Comparison of ENCODE assay signal across 9 mouse cellular contexts in genomic region chr17:50993294-50993993, GRCm38 (mm10).
DNase-seq lines count a peak whose midpoint lies in the region; ATAC-seq and TF ChIP-seq lines count a peak whose summit lies in the region.
"Had no signal": no experiment of that assay in that cellular context is flagged by ENCODE, and none has a peak within 500 bp of the region (broad histone marks: within the 10 kb centered on the region; RNA-seq: fewer than 3 reads in every experiment).

No protein-coding gene starts in this region.

- H3K9me3 ChIP-seq in heart, embryonic 11.5 days (replicated peaks; ENCODE audit: control insufficient read depth, low read length) = peaks cover 5% of the 10 kb centered on the region; the same call in 1 of the 2 replicates
- peaks cover 6% of the 10 kb centered on the region; the same call in 1 of the 2 replicates for H3K9me3 ChIP-seq in forebrain, embryonic 10.5 days

- no peak overlapping the region for H3K4me3 ChIP-seq in heart, adult 2 months
- H3K4me3 ChIP-seq in heart, embryonic 11.5 days (ENCODE audit: low read depth, low read length) = no peak overlapping the region
- no peak overlapping the region for H3K4me3 ChIP-seq in liver, adult 2 months (ENCODE audit: insufficient read depth, low read depth, low read length)
- H3K4me3 ChIP-seq in forebrain, embryonic 10.5 days = no peak overlapping the region
- H3K4me3 ChIP-seq: neural tube, embryonic 15.5 days had no signal

- H3K4me1 ChIP-seq in heart, adult 2 months (ENCODE audit: control insufficient read depth, insufficient read depth, low read length) = no peaks in the 10 kb centered on the region
- no peaks in the 10 kb centered on the region for H3K4me1 ChIP-seq in heart, embryonic 11.5 days (ENCODE audit: control insufficient read depth, insufficient read depth, low read length)
- H3K4me1 ChIP-seq in liver, adult 2 months (ENCODE audit: control insufficient read depth, insufficient read depth, low read length) = no peaks in the 10 kb centered on the region; the same call in 1 of the 2 replicates
- no peaks in the 10 kb centered on the region for H3K4me1 ChIP-seq in forebrain, embryonic 10.5 days
- H3K4me1 ChIP-seq: neural tube, embryonic 15.5 days had no signal

- DNase-seq in heart, adult 2 months = peak; percentile 24 to 69
- DNase-seq in NIH3T3 (ENCODE audit: low read depth) = peak; percentile 6
- DNase-seq in liver, adult 2 months (ENCODE audit: extremely low read depth, low read depth, low spot score) = peak; percentile 52
- no peak for DNase-seq in cerebellum, adult 11 months
- no peak for DNase-seq in forebrain, embryonic 10.5 days (ENCODE audit: extremely low spot score, low spot score)
- DNase-seq in thymus, postnatal 36 days = no peak

- no peak overlapping the region for H3K9ac ChIP-seq in heart, adult 2 months (ENCODE audit: low read depth, low read length)
- H3K9ac ChIP-seq in heart, embryonic 11.5 days (ENCODE audit: low read depth, low read length) = no peak overlapping the region
- H3K9ac ChIP-seq in liver, adult 2 months (ENCODE audit: low read depth, low read length) = no peak overlapping the region
- H3K9ac ChIP-seq: neural tube, embryonic 15.5 days had no signal

- no peak for ATAC-seq in heart, embryonic 11.5 days (replicated peaks; ENCODE audit: insufficient number of reproducible peaks, low FRiP score, low TSS enrichment)
- peak; percentile 97 for ATAC-seq in neutrophil, adult 5-6 weeks (ENCODE audit: extremely low read depth, insufficient number of reproducible peaks, low FRiP score, poor library complexity, severe bottlenecking)

- TF ChIP-seq CTCF in heart, adult 2 months (IDR thresholded peaks at IDR 0.05) = no peak
- no peak for TF ChIP-seq CTCF in liver, adult 2 months (IDR thresholded peaks at IDR 0.05; ENCODE audit: low read depth, low read length)

- no peak for TF ChIP-seq EP300 in heart, adult 2 months (IDR thresholded peaks at IDR 0.05; ENCODE audit: insufficient read depth, low read depth, low read length)

- no peaks in the 10 kb centered on the region for H3K27me3 ChIP-seq in heart, adult 2 months (ENCODE audit: control insufficient read depth, insufficient read depth, low read length)
- no peaks in the 10 kb centered on the region for H3K27me3 ChIP-seq in heart, embryonic 11.5 days (ENCODE audit: control insufficient read depth, insufficient read depth, low read length)
- no peaks in the 10 kb centered on the region for H3K27me3 ChIP-seq in liver, adult 2 months (ENCODE audit: control insufficient read depth, insufficient read depth, low read length)
- no peaks in the 10 kb centered on the region for H3K27me3 ChIP-seq in forebrain, embryonic 10.5 days (ENCODE audit: poor library complexity, severe bottlenecking)
- H3K27me3 ChIP-seq: neural tube, embryonic 15.5 days had no signal

- no peak overlapping the region for H3K27ac ChIP-seq in heart, adult 2 months
- no peak overlapping the region for H3K27ac ChIP-seq in heart, embryonic 11.5 days (ENCODE audit: low read depth, low read length)
- no peak overlapping the region; the same call in 1 of the 2 replicates for H3K27ac ChIP-seq in liver, adult 2 months (replicated peaks; ENCODE audit: insufficient read depth, low read depth, low read length)
- H3K27ac ChIP-seq in forebrain, embryonic 10.5 days = no peak overlapping the region
- H3K27ac ChIP-seq: neural tube, embryonic 15.5 days had no signal

- no peak for TF ChIP-seq POLR2A in heart, adult 2 months (IDR thresholded peaks at IDR 0.05; ENCODE audit: insufficient read depth, low read depth, low read length)
- TF ChIP-seq POLR2A in liver, adult 2 months (IDR thresholded peaks at IDR 0.05; ENCODE audit: extremely low read depth, insufficient read depth, low read length) = no peak

- H3K4me2 ChIP-seq in heart, embryonic 11.5 days = no peak overlapping the region
- H3K4me2 ChIP-seq: neural tube, embryonic 15.5 days had no signal

- H3K79me2 ChIP-seq in heart, adult 2 months (replicated peaks; ENCODE audit: control insufficient read depth, insufficient read depth, low read length) = no peaks in the 10 kb centered on the region
- H3K79me2 ChIP-seq in liver, adult 2 months (ENCODE audit: control insufficient read depth, insufficient read depth, low read length) = no peaks in the 10 kb centered on the region

- intact Hi-C loops in heart, adult 2 months (cut with DNase I) = no loop called here

- WGBS in heart, adult 2 months = 74% methylated on average over 3 of the region's 3 CpGs
- WGBS in heart, embryonic 11.5 days (ENCODE audit: insufficient replicate concordance) = 81% methylated on average over 3 of the region's 3 CpGs
- WGBS in liver, adult 2 months = 63% methylated on average over 3 of the region's 3 CpGs
- WGBS in forebrain, embryonic 10.5 days = 90% methylated on average over 3 of the region's 3 CpGs

- H3K36me3 ChIP-seq in heart, adult 2 months (ENCODE audit: control insufficient read depth, insufficient read depth, low read length) = no peaks in the 10 kb centered on the region
- H3K36me3 ChIP-seq in heart, embryonic 11.5 days (ENCODE audit: control insufficient read depth, insufficient read depth, low read length) = no peaks in the 10 kb centered on the region
- no peaks in the 10 kb centered on the region for H3K36me3 ChIP-seq in liver, adult 2 months (ENCODE audit: control insufficient read depth, insufficient read depth, low read length)
- no peaks in the 10 kb centered on the region for H3K36me3 ChIP-seq in forebrain, embryonic 10.5 days (replicated peaks)
- H3K36me3 ChIP-seq: neural tube, embryonic 15.5 days had no signal

Comparison
In these comparisons a context has a peak if more than half of its experiments do, and no peak if none do; other contexts are left out.
1. DNase-seq: peak in heart, adult 2 months (2 of 2), NIH3T3 (single experiment) and liver, adult 2 months (single experiment); none in cerebellum, adult 11 months (single experiment), forebrain, embryonic 10.5 days (single experiment) and thymus, postnatal 36 days (0 of 2).